Mouse (Mus musculus) erythroid progenitor cell, adult 5-6 weeks (primary cell): ENCODE measurements around the gene Pacsin1. TPM values are rescaled to one million over a fixed set of nuclear protein-coding genes. Genes with fewer than 3 reads are reported as not detected.
"Not testable (repeated sequence)": the region's sequence is repeated elsewhere in the genome, so short reads cannot be mapped to it uniquely, and the experiment has no call there.

Experiments used
- ATAC-seq: replicated peaks from 2 replicates; pipeline ENCODE4 v1.8.0; 2016; ENCODE audit warnings: moderate number of reproducible peaks, mild to moderate bottlenecking, moderate TSS enrichment, inconsistent platforms; ENCODE audit not compliant: poor library complexity, low FRiP score, severe bottlenecking
- total RNA-seq, 2 experiments: library from RNA; stranded (forward) in 1 of 2; stranded (reverse) in 1 of 2; fragments of 150-400 nt in 1 of 2; fragments of 186-747, 209-891 nt in 1 of 2; gene quantifications; 2 replicates each; pipeline versions ENCODE4 v1.2.3 to v1.2.4; 2015 to 2017; ENCODE audit warnings: low replicate concordance in 2 of 2

Gene Pacsin1
- total RNA-seq, 2 experiments from 2014 or later, result not detected

GRCm38 (mm10) chr17:27634871-27635574, 20.3 kb upstream of the Pacsin1 start, which contains the start of gene RPS10-NUDT3:
TSS of gene RPS10-NUDT3 (minus strand) at chr17:27635222.
- peak; percentile 94 for ATAC-seq

GRCm38 (mm10) chr17:27635575-27635903, 19.8 kb upstream of the Pacsin1 start:
- not testable (repeated sequence) for ATAC-seq

GRCm38 (mm10) chr17:27636132-27637020, 18.9 kb upstream of the Pacsin1 start, which contains the start of gene Rps10:
TSS of gene Rps10 (minus strand) at chr17:27636669.
- ATAC-seq, result no peak

- no peak for ATAC-seq
These were observed 18.0 kb upstream of the Pacsin1 start for GRCm38 (mm10) chr17:27637333-27637732.

GRCm38 (mm10) chr17:27638921-27639332, 16.4 kb upstream of the Pacsin1 start:
- ATAC-seq, result no peak

- ATAC-seq, result not testable (repeated sequence)
These were observed 15.5 kb upstream of the Pacsin1 start for GRCm38 (mm10) chr17:27639851-27640250.

GRCm38 (mm10) chr17:27642491-27643062, 12.7 kb upstream of the Pacsin1 start:
- ATAC-seq, result no peak

- ATAC-seq, result no peak
These were observed 12.2 kb upstream of the Pacsin1 start for GRCm38 (mm10) chr17:27643101-27643500.

GRCm38 (mm10) chr17:27643756-27644155, 11.6 kb upstream of the Pacsin1 start:
- no peak for ATAC-seq

GRCm38 (mm10) chr17:27644572-27644971, 10.7 kb upstream of the Pacsin1 start:
- ATAC-seq, result no peak

- ATAC-seq, result no peak
These were observed 9.5 kb upstream of the Pacsin1 start for GRCm38 (mm10) chr17:27645807-27646206.

- peak; percentile 68 for ATAC-seq
These were observed 5.1 kb upstream of the Pacsin1 start for GRCm38 (mm10) chr17:27650160-27650559.

- no peak for ATAC-seq
These were observed 4.7 kb upstream of the Pacsin1 start for GRCm38 (mm10) chr17:27650586-27650985.

GRCm38 (mm10) chr17:27652046-27652790, 3.1 kb upstream of the Pacsin1 start:
- no peak for ATAC-seq

- ATAC-seq, result no peak
These were observed 1.9 kb upstream of the Pacsin1 start for GRCm38 (mm10) chr17:27653253-27653959.

- ATAC-seq, result no peak
These were observed 696 bp downstream of the Pacsin1 start for GRCm38 (mm10) chr17:27656011-27656399.

- ATAC-seq, result no peak
These were observed 1.1 kb downstream of the Pacsin1 start for GRCm38 (mm10) chr17:27656414-27656813.

GRCm38 (mm10) chr17:27657123-27657522, 1.8 kb downstream of the Pacsin1 start:
- ATAC-seq, result no peak

- ATAC-seq, result no peak
These were observed 3.5 kb downstream of the Pacsin1 start for GRCm38 (mm10) chr17:27658767-27659166.
